Mouse (Mus musculus) right cerebral cortex, postnatal 4 days (tissue): ENCODE data around the gene Olfr92.

Source experiments
- DNase-seq: peaks from one replicate; pipeline ENCODE4 v3.0.0-alpha.2; 2022

Gene Olfr92

GRCm38 (mm10) chr17:37061435-37061834 is 58.5 kb downstream of the Olfr92 start:
- no peak for DNase-seq
